Mouse (Mus musculus) bone marrow macrophage, adult 2 months (primary cell): ENCODE results near the gene Dhx37.

Experiments
- CTCF ChIP-seq: IDR thresholded peaks from 2 replicates; pipeline ENCODE4 v1.5.1; 2012; ENCODE audit warnings: low read depth, mild to moderate bottlenecking, low read length, moderate library complexity
- POLR2A ChIP-seq: IDR thresholded peaks from 2 replicates; pipeline ENCODE4 v1.6.1; 2012; ENCODE audit warnings: mild to moderate bottlenecking, low read depth, low read length, borderline replicate concordance

DNA sequence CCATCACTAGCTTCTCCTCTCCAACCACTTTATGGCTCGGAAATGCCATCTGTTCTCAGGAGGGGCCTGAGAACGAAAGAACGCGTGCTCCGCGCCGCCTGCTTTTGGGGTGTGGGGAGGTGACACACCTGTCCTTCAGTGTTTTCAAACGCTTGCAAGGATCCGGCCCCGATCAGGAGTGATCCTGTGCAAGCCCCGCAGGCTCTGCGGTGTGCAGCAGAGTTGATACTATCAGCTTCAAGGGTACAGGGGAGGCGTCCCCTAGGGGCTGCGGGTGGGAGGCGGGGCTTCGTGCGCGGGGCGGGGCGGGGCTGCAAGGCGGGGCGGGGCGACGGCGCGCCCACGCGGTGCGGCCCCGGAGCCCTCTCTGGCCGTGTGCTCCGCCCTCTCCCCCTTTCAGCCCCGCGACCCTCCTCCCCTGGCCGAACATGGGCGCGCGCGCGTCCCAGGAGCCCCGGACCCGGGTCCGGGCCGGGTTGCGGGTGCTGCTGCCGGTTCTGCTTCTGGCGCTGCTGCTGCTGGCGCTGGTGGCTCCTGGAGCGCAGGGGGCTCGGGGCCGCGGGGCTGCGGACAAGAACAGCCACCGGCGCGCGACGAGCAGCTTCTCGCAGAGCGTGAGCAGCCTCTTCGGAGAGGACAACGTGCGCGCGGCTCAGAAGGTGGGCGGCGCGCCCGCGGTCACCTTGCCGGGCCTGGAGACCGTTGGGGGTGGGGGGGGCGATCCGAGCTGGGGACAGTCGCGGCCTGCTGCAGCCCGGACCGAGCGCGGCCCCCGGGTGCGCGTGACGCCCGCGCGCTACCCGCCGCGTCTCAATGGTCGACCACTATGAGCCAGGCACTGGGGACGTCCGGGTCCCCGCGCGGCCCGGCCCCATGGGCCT lies 7.6 kb upstream of the Dhx37 start, which contains the start of gene Bri3bp:
- TF ChIP-seq POLR2A (no peak), CTCF (no peak)
